Mouse (Mus musculus): ENCODE measurements around the gene Rtp3.

Gene Rtp3

GRCm38 (mm10) chr9:110944265-110944664 lies 46.1 kb downstream of the Rtp3 start:
- no peak for DNase-seq

DNA sequence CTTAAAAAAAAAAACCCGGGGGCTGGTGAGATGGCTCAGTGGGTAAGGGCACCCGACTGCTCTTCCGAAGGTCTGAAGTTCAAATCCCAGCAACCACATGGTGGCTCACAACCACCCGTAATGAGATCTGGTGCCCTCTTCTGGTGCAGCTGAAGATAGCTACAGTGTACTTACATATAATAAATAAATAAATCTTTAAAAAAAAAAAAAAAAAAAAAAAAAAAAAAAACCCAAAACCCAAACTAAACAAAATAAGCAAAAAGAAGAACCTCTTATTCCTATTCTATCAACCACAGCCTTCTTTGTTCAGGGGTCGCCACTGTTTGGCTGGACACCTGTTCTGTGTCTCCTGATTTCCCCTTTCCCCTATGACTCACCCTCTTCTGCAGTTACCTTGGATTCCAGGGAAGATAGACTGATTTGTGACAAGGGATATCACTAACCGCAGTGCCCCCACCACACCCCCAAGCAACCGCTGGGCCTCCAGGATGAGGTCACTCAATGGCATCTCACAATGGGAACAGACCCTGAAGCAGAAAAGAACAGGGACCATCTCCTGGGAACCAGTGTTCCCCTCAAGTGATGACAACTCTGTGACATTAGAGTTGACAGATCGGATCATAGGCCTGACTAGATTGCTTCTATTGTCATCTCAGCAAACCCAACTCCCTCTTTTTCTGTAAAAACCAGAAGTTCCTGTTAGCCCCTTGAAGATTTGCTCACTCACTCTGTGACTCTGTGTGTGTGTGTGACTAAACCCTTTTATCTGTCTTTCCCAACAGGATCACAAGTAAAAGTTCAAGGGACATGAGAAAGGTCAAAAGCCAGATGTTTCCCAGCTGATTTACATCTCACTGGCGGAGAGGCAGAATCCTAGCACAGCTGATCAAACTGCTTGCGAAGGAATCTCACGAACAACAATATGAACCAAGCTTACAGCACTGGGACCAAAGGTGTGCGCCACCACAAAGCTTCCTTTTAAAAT lies 52.6 kb downstream of the Rtp3 start:
- DNase-seq = no peak

DNA sequence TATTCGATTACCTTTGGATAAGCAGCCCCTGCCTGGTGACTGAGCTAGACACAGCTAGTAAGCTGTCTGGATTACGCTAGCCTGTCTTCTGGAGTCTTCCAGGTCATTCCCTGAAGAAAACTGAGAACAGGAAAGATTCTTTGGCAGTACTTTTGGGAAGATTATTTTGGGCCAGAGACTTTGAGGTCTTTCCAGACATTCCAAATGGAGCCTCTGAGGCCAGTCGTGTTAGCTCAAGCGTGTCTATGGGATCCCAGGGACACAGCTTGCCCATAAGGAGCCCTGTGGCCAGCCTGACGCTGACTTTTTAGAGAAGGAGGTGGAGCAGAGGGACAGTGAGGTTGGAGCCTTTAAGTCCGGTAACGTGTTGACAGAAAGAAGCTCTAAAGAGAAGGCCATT lies 54.4 kb downstream of the Rtp3 start:
- no peak for DNase-seq

All from kidney, adult 8-10 months (tissue).